Mouse (Mus musculus) heart, embryonic 14.5 days (tissue): Measurements from ENCODE around the gene Cd247. TPM values are rescaled to one million over a fixed set of nuclear protein-coding genes. Genes with fewer than 3 reads are reported as not detected.

ENCODE experiments used
- ATAC-seq: fragments of 200-750 bp; cut with Nextera tagmentation; 2 replicates; pipeline ENCODE4 v1.8.0; 2017; ENCODE audit warnings: low read depth, moderate TSS enrichment; ENCODE audit not compliant: insufficient number of reproducible peaks, insufficient read depth, low FRiP score
- H3K27ac ChIP-seq, 2 experiments: fragments of 200-500 bp in 1 of 2; fragments of 300-500 bp in 1 of 2; sonication (generic) in 1 of 2; replicated peaks in 1 of 2; 2 replicates each; pipeline ENCODE4 v1.5.1; 2012 to 2014; ENCODE audit warnings: low read depth in 2 of 2, low read length in 2 of 2, control low read depth in 1 of 2, mild to moderate bottlenecking in 1 of 2, mixed read lengths in 1 of 2; ENCODE audit not compliant: control insufficient read depth in 1 of 2, insufficient read depth in 1 of 2
- H3K27me3 ChIP-seq: fragments of 300-500 bp; sonication (generic); 2 replicates; pipeline ENCODE4 v1.6.1; 2014; ENCODE audit warnings: mild to moderate bottlenecking, low read length, control low read depth; ENCODE audit not compliant: control insufficient read depth, insufficient read depth
- H3K36me3 ChIP-seq: fragments of 300-500 bp; sonication (generic); 2 replicates; pipeline ENCODE4 v1.6.1; 2014; ENCODE audit warnings: mild to moderate bottlenecking, control low read depth, low read length, mixed read lengths; ENCODE audit not compliant: control insufficient read depth, insufficient read depth
- H3K4me1 ChIP-seq, 2 experiments: fragments of 200-500 bp in 1 of 2; fragments of 300-500 bp in 1 of 2; sonication (generic) in 1 of 2; 2 replicates each; pipeline ENCODE4 v1.6.1; 2012 to 2014; ENCODE audit warnings: low read length in 2 of 2, control low read depth in 1 of 2, mixed read lengths in 1 of 2; ENCODE audit not compliant: control insufficient read depth in 2 of 2, insufficient read depth in 2 of 2
- H3K4me2 ChIP-seq: fragments of 300-500 bp; sonication (generic); 2 replicates; pipeline ENCODE4 v1.6.1; 2014; ENCODE audit warnings: mild to moderate bottlenecking, low read length
- H3K4me3 ChIP-seq, 2 experiments: fragments of 200-500 bp in 1 of 2; fragments of 300-500 bp in 1 of 2; sonication (generic) in 1 of 2; 2 replicates each; pipeline ENCODE4 v1.5.1; 2012 to 2014; ENCODE audit warnings: low read length in 2 of 2, mild to moderate bottlenecking in 2 of 2, control low read depth in 1 of 2, low read depth in 1 of 2, moderate library complexity in 1 of 2; ENCODE audit not compliant: control insufficient read depth in 1 of 2, insufficient read depth in 1 of 2
- H3K9ac ChIP-seq: fragments of 300-500 bp; sonication (generic); 2 replicates; pipeline ENCODE4 v1.6.1; 2014; ENCODE audit warnings: mild to moderate bottlenecking, low read length
- H3K9me3 ChIP-seq: fragments of 300-500 bp; sonication (generic); 2 replicates; pipeline ENCODE4 v1.6.1; 2016; ENCODE audit warnings: low read length, control low read depth; ENCODE audit not compliant: control insufficient read depth
- WGBS: fragments of 180-500 bp; shearing (Covaris S2); extraction: QIAGEN DNeasy Blood & Tissue Kit; methylation state at CpG from one replicate; pipeline ENCODE4 v1.1.7; 2014; 5-methylcytosine and 5-hydroxymethylcytosine counted together
- polyA plus RNA-seq: library from polyadenylated mRNA; unstranded; fragments of >200 nt; fragmentation: Nextera tagmentation; extraction: Ambion mirVana; gene quantifications from 2 replicates; pipeline ENCODE4 v1.2.1, GENCODE M21; 2014

Cd247 gene
- polyA plus RNA-seq, 1 experiment from 2014 or later, result 0.59 TPM

DNA sequence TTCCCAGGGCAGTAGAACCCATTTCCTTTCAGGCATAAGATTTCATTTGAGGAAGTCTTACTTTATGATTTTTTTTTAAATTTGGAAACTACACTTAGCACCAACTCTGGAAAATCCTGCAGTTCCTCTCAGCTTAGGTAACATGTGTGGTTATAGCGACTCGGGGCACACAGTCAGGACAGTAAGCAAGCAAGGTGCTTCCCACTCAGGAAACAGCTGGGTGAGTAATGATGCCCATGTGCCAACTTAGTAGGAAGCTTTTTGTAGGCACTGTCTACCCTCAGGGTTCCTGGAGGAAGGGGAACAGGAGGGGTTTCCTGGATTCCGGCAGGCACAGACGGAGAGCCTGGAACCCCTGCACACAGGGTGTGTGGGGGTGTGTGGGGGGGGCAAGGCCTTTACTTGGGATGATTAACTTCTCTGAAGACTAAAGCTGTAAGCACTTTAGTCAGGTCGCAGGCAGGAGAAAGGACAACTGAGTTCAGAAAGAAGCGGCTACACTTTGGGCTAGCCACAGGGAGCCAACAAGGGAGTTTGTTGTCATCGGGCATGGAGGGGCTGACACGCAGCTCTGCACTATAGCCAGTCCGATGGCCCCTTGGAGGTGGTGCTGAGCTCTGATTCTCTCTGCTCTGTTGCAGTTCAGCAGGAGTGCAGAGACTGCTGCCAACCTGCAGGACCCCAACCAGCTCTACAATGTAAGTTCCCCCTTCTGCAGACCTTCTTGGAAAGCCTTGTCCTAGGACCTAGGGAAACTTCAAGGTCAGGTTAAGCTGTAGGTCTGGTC, 67.5 kb downstream of the Cd247 start:
- Histone ChIP-seq H3K27me3 (0 out of 2 replicates have a peak, but pooled peaks cover 3% of the 10 kb centered on the region), H3K4me3 (no peak overlapping the region), H3K9ac (no peak overlapping the region), H3K36me3 (no peaks in the 10 kb centered on the region), H3K4me2 (no peak overlapping the region), H3K4me1 (peaks cover 4 to 5% of the 10 kb centered on the region in 2 experiments), H3K27ac (no peak overlapping the region), H3K9me3 (no peaks in the 10 kb centered on the region)
- 59% methylated on average over 9 of the region's 9 CpGs for WGBS
- no peak for ATAC-seq

DNA sequence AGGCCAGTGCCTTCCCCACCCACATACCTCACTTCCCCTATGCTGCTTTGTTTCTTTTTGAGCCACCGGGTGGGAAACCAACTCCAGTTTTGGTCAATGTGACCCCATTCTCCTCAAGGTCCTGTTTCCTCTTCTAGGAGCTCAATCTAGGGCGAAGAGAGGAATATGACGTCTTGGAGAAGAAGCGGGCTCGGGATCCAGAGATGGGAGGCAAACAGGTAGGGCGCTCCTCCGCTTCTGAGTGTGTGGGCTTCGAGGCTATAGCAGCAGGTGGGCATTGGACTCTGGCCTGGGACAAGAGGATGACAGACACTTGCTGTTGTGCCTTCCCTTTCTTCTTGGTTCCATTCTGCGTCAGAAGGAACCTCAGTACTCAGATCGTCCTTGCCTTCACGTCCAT, 68.8 kb downstream of the Cd247 start:
- Histone ChIP-seq H3K27ac (no peak overlapping the region), H3K9me3 (no peaks in the 10 kb centered on the region), H3K27me3 (no peaks in the 10 kb centered on the region), H3K4me1 (peaks cover 5 to 7% of the 10 kb centered on the region in 2 experiments), H3K4me3 (no peak overlapping the region), H3K36me3 (no peaks in the 10 kb centered on the region), H3K9ac (no peak overlapping the region), H3K4me2 (no peak overlapping the region)
- 88% methylated on average over 11 of the region's 11 CpGs for WGBS
- ATAC-seq, result no peak

DNA sequence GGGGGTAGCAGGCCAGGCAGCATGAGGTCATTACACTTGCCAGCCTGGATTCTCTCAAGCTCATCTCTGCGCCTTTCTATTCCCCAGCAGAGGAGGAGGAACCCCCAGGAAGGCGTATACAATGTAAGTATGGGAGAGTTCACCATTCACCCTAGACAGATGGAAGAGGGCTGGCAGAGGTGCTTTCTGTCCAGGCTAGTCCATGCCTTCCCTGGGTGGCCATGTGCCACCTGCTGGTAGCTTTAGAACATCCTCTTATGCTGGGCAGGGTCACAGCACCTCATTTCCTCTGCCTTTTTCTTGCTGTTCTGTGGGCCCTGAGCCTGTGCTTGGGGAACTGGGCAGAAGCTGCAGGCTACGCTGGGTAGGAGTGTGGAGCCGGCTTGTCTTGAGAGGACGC, 69.9 kb downstream of the Cd247 start:
- no peak overlapping the region for H3K9ac ChIP-seq
- 75% methylated on average over 5 of the region's 5 CpGs for WGBS
- no peak overlapping the region for H3K4me3 ChIP-seq
- no peaks in the 10 kb centered on the region for H3K36me3 ChIP-seq
- no peak overlapping the region for H3K4me2 ChIP-seq
- H3K4me1 ChIP-seq, result peaks cover 5 to 7% of the 10 kb centered on the region in 2 experiments
- ATAC-seq, result no peak
- H3K27me3 ChIP-seq, result no peaks in the 10 kb centered on the region
- no peak overlapping the region for H3K27ac ChIP-seq
- no peaks in the 10 kb centered on the region for H3K9me3 ChIP-seq

DNA sequence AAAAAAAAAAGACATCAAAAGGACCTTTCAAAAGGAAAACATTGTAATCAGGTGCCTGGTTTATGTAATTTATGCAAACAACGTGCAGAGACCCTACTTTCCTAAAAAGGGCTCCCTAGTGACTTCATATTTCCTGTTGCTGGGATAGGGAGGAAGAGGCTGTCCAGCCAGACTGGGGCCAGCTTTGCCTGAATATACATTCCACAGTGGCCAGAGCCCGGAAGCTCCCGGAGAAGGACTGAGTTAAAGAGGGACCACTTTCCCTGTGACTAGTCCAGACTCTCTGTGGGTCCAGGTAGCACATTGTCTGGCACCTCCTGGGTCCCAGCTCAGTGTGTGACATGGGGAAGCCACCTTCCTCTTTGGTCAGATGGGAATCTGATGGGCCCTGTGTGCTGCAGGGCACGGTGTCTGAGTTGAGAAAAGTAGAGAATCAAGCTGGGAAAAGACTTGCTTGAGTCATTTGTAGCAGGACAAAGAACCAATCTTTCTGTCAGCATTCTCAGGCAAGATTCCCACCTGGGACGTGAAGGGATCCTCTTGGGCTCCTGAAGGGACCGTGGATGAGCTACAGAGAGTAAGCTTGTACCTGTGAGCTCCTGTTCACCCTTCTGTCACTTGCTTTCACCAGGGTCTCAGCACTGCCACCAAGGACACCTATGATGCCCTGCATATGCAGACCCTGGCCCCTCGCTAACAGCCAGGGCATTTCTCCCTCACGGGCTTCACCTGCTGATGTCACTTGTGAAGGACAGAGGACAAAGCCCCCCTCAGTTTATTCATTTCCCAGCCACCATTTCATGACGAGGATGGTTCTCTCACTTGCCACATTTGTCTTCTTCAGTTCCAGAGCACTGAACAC, 72.1 kb downstream of the Cd247 start:
- H3K4me2 ChIP-seq, result no peak overlapping the region
- H3K9me3 ChIP-seq, result no peaks in the 10 kb centered on the region
- peaks cover 12% of the 10 kb centered on the region in 2 experiments for H3K4me1 ChIP-seq
- H3K36me3 ChIP-seq, result no peaks in the 10 kb centered on the region
- H3K27ac ChIP-seq, result peak overlapping the region; percentile 66 to 67
- no peaks in the 10 kb centered on the region for H3K27me3 ChIP-seq
- 57% methylated on average over 9 of the region's 9 CpGs for WGBS
- no peak overlapping the region for H3K4me3 ChIP-seq
- ATAC-seq, result 0 out of 2 replicates have a peak, but pooled peaks have one; percentile 52
- H3K9ac ChIP-seq, result 0 out of 2 replicates have a peak overlapping the region, but pooled peaks have one; percentile 16

DNA sequence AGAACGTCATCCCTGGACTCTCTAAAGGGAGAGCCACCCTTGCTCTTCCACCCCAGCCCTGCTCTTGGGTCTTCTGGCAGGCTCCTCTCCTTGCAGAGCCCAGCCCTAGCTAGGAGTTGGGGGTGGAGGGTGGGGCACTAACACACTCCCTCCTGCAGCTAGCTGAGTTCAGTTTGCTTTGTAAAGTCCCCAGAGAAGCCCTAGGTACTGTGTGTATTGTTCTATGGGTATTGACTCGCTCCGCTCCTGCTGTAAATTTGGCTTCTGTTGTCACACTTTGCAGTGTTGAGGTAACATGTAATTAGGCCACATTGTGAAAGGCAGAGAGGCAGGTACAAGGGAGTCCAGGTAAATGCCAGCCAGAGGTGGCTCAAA, 72.7 kb downstream of the Cd247 start:
- H3K4me2 ChIP-seq, result no peak overlapping the region
- no peak overlapping the region for H3K4me3 ChIP-seq
- ATAC-seq, result no peak
- no peak overlapping the region for H3K27ac ChIP-seq
- no peaks in the 10 kb centered on the region for H3K9me3 ChIP-seq
- WGBS, result 82% methylated on average over 3 of the region's 3 CpGs
- H3K36me3 ChIP-seq, result no peaks in the 10 kb centered on the region
- H3K27me3 ChIP-seq, result no peaks in the 10 kb centered on the region
- H3K4me1 ChIP-seq, result peaks cover 12% of the 10 kb centered on the region in 2 experiments
- no peak overlapping the region for H3K9ac ChIP-seq

DNA sequence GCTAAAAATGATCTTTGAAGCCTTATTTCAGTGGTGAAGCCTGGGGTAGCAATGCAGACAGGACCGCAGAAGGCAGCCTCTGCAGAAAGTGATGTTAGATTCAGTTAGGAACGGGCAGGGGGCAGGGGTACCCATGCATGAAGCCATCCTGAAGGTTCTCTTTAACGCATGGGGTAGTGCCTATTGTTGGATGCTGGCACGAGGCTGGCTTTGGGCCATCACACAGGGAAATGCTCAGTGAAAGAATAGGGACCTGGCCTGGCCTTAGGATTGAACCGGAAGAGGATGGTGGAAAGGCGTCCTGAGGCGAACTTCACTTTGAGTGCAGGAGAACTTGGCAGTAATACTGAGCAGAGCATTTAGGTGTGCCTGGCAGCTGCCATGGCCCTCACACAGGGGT, 73.6 kb downstream of the Cd247 start:
- no peak overlapping the region for H3K4me3 ChIP-seq
- no peak overlapping the region for H3K27ac ChIP-seq
- H3K9me3 ChIP-seq, result no peaks in the 10 kb centered on the region
- H3K36me3 ChIP-seq, result no peaks in the 10 kb centered on the region
- WGBS, result 84% methylated on average over 7 of the region's 7 CpGs
- no peaks in the 10 kb centered on the region for H3K27me3 ChIP-seq
- H3K4me2 ChIP-seq, result no peak overlapping the region
- peaks cover 12% of the 10 kb centered on the region in 2 experiments for H3K4me1 ChIP-seq
- no peak for ATAC-seq
- no peak overlapping the region for H3K9ac ChIP-seq

DNA sequence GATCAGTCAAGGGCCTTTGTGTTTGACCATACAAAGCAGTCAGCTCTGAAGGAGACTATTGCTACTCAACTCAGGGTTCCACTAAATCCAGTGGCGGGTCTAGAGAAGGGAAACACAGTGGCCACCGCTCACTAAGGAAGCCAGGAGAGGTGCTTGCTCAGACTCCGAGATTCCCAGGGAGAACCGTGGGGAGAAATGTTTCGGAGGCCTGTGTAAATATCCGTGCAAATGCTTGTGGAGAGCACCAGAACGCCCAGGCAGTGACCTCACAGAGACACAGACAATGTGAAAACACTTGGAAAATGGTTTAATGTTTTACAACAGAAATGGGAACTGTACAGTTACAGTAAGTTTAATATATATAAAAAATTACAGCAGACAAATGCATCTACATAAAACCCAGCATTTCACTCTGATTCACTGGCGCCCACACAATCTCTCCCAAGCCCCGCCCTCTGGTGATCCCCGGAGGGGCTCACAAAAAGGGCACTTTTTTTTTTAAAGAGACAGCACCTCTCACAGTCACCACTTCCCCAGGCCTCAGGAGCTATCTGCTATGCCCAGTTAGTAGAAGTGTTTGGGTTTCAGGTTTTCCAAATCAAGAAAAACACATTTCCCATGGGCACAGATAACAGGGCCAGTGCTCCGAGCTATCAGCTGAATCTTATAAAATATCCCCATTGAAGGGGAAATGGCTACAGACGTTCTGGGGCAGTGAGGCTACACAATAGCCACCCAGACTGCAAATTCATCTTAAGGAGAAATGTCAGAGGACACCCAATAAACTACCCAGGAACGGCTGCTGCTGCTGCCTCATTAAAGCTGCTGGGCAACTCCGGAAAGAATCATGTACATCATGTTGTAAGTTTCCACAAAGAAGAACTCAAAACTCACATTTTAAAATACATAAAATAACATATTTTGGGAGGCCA, 76.6 kb downstream of the Cd247 start:
- Histone ChIP-seq H3K9me3 (no peaks in the 10 kb centered on the region), H3K36me3 (0 out of 2 replicates have a peak, but pooled peaks cover 9% of the 10 kb centered on the region), H3K4me1 (peaks cover 12% of the 10 kb centered on the region in 2 experiments), H3K27me3 (no peaks in the 10 kb centered on the region), H3K27ac (peak overlapping the region in 1 of 2 experiments; percentile 14; a peak in 1 of 4 replicates), H3K4me2 (no peak overlapping the region), H3K4me3 (no peak overlapping the region), H3K9ac (no peak overlapping the region)
- WGBS, result 44% methylated on average over 14 of the region's 14 CpGs
- no peak for ATAC-seq
